Mouse (Mus musculus) cerebellum, postnatal 14 days (tissue): ENCODE results near the gene Gm47959.

ENCODE experiments used
- DNase-seq, 2 experiments: peaks; one replicate each; pipeline ENCODE4 v3.0.0; 2021; ENCODE audit warnings: mixed read lengths in 2 of 2

The Gm47959 gene

DNA sequence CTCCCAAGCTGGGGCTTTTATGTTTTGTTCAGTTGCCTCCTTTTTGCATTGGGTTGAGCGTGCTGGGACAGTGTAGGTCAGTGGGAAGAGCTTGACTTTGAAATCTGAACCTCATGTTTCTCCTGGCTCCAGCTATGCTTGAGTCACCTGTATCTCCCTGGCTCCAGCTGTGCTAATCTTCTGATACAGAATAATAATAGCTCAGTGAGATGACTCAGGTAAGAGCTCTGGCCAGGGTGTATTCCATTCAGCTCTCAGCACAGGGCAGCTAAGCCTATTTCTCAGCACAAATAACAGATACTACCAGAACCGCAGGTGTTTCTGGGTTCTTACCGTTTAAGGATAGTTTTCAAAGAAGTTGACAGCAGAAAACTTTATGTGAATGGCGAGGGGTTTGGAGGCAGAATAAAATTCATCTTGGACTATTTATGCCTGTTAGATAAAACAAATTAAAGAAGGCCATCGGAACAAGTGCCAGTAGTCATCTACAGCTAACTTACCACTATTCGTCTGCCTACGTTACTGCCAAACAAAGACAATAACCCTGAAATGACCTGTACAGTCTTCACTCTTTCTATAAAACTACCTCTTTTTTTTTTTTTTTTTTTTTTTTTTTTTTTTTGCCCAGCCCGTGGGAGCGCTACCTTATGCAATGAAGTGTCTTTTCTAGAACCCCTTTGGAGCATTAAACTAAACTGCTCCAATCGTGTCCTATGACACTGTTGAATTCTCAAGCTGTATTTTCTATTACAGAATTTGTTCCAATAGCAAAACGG lies 36.7 kb downstream of the Gm47959 start:
- no peak for DNase-seq

DNA sequence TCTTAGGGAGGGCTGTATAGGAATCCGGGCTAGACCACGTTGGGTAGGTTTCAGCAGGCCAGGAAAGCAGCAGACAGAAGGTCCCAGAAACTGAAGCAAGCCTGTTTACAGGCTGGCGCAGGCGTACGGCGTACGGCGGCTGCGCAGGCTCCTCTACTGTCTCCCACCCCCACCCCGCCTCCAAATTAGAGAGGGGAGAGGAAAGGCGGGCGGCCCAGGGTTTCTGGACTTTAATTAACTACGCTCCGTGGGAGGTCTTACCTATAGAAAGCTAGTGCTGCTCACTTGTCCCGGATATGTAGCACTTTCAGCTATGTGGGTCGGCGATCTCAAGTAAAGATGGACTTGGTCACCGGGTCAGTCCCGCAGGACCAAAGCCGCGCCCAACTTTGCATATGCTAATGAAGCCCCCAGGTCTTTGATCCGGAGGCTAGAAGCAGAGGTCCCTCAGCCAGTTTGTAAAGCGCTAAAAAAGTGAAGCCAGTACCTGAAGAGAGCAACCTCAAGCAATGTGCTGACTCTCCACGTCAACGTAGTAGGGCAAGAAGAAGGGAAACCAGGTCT lies 37.8 kb downstream of the Gm47959 start, which contains the start of gene Slc19a3:
Slc19a3 (minus strand) TSS at position 340 of the 564 bp plus-strand sequence.
- peak; percentile 31 to 50 for DNase-seq

DNA sequence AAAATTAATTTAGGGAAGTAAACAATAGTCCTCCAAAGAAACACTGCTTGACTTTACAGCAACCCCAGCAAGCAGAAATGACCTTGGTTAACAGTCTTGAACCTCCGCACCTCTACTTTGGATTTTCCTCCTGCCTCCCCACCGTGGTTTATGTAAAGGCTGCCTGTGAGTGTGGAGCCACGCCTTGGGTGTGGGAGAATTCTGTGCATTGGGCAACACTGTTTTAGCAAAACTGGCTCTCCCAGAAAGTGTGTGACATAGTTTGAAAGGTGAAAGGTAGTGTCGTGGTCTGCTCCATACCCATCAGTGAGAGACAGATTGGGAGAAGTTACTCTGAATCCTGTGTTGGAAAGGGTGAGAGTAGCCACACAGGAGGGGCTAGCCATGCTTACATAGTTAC lies 38.7 kb downstream of the Gm47959 start:
- DNase-seq, result no peak

DNA sequence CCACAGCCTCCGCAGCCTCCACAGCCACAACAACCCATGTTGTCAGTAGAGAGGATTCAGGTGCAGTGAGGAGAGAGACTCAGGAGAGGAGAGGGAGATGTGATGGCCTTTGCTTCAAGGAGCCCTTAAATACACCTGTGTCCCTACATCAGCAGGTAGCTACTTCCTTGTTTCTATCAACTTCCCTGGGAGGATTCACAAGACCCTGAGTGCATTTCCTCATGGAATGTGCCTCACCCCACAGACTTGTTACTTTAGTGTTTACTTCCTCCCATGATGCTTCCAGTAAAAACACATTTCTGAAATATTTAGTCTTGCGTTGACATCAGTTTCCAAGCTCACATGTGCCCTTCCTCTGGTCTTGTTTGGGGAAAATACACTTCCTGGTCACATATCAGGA lies 42.0 kb downstream of the Gm47959 start, which contains the start of gene Krtap28-10:
Krtap28-10 (minus strand) TSS at position 101 of the 400 bp plus-strand sequence.
- no peak for DNase-seq

DNA sequence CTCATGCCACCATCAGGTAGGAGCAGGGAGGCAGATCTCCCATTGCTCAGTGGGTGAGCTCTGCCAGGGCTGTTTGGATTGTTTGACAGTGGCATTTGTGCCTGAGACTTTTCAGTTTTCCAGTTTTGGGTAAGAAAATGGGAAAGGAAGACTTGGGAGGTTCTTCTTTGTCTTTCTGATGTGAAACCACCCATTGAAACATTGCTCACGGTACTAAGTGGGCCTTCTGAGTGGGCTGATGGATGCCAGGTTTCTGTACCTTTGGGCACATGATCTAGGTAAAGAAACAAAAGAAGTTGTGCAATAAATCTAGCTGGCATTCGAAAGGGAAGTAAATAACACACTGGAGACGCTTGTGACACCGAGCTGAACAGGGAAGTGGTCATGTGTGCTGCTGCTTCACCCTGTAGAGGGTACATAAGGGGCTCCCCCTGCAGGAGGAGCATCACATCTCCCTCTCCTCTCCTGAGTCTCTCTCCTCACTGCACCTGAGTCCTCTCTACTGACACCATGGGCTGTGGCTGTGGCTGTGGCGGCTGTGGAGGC lies 44.6 kb downstream of the Gm47959 start, which contains the start of gene Gm47969:
Gm47969 (plus strand) TSS at position 51 of the 546 bp plus-strand sequence.
- no peak for DNase-seq
